Mouse (Mus musculus): ENCODE data around the gene Dab2ip. TPM values are rescaled to one million over a fixed set of nuclear protein-coding genes. Genes with fewer than 3 reads are reported as not detected.

The Dab2ip gene
- polyA plus RNA-seq, 1 experiment from 2014 or later, result 27.0 TPM

- no peak for ATAC-seq
- Histone ChIP-seq H3K9ac (ENCODE audit: low read depth, low read length) (no peak overlapping the region), H3K9me3 (ENCODE audit: control insufficient read depth, low read length) (no peaks in the 10 kb centered on the region), H3K4me2 (ENCODE audit: low read depth, low read length) (no peak overlapping the region), H3K36me3 (ENCODE audit: control insufficient read depth, insufficient read depth, low read length) (no peaks in the 10 kb centered on the region), H3K4me1 (ENCODE audit: control insufficient read depth, insufficient read depth, low read length) (peaks cover 18% of the 10 kb centered on the region), H3K27me3 (replicated peaks; ENCODE audit: control insufficient read depth, insufficient read depth, low read length) (no peaks in the 10 kb centered on the region), H3K27ac (ENCODE audit: low read length) (no peak overlapping the region), H3K4me3 (ENCODE audit: low read length) (no peak overlapping the region)
- 72% methylated on average over 4 of the region's 4 CpGs for WGBS
These were observed 12.7 kb downstream of the Dab2ip start for GRCm38 (mm10) chr2:35570743-35571142.

GRCm38 (mm10) chr2:35574643-35575042 is 16.6 kb downstream of the Dab2ip start:
- H3K9me3 ChIP-seq (ENCODE audit: control insufficient read depth, low read length), result no peaks in the 10 kb centered on the region
- 38% methylated on average over 1 of the region's 1 CpGs for WGBS
- ATAC-seq, result peak; percentile 87

GRCm38 (mm10) chr2:35576675-35577074 is 18.6 kb downstream of the Dab2ip start:
- Histone ChIP-seq H3K36me3 (ENCODE audit: control insufficient read depth, insufficient read depth, low read length) (no peaks in the 10 kb centered on the region), H3K27ac (ENCODE audit: low read length) (no peak overlapping the region), H3K9ac (ENCODE audit: low read depth, low read length) (no peak overlapping the region), H3K4me2 (ENCODE audit: low read depth, low read length) (no peak overlapping the region), H3K4me1 (ENCODE audit: control insufficient read depth, insufficient read depth, low read length) (0 out of 2 replicates have a peak, but pooled peaks cover 3% of the 10 kb centered on the region), H3K4me3 (ENCODE audit: low read length) (no peak overlapping the region), H3K9me3 (ENCODE audit: control insufficient read depth, low read length) (no peaks in the 10 kb centered on the region), H3K27me3 (replicated peaks; ENCODE audit: control insufficient read depth, insufficient read depth, low read length) (no peaks in the 10 kb centered on the region)
- ATAC-seq, result no peak
- 86% methylated on average over 3 of the region's 3 CpGs for WGBS

More at GRCm38 (mm10) chr2:35574643-35575042, 16.6 kb downstream of the Dab2ip start:
- H3K4me2 ChIP-seq (ENCODE audit: low read depth, low read length), result no peak overlapping the region
- no peak overlapping the region for H3K4me3 ChIP-seq (ENCODE audit: low read length)
- H3K36me3 ChIP-seq (ENCODE audit: control insufficient read depth, insufficient read depth, low read length), result no peaks in the 10 kb centered on the region
- H3K9ac ChIP-seq (ENCODE audit: low read depth, low read length), result no peak overlapping the region
- H3K27ac ChIP-seq (ENCODE audit: low read length), result no peak overlapping the region
- H3K4me1 ChIP-seq (ENCODE audit: control insufficient read depth, insufficient read depth, low read length), result no peaks in the 10 kb centered on the region
- no peaks in the 10 kb centered on the region for H3K27me3 ChIP-seq (replicated peaks; ENCODE audit: control insufficient read depth, insufficient read depth, low read length)

- no peak overlapping the region for H3K4me2 ChIP-seq (ENCODE audit: low read depth, low read length)
- no peaks in the 10 kb centered on the region for H3K36me3 ChIP-seq (ENCODE audit: control insufficient read depth, insufficient read depth, low read length)
- H3K4me1 ChIP-seq (ENCODE audit: control insufficient read depth, insufficient read depth, low read length), result peaks cover 22% of the 10 kb centered on the region
- no peak overlapping the region for H3K4me3 ChIP-seq (ENCODE audit: low read length)
- no peak for ATAC-seq
- no peaks in the 10 kb centered on the region for H3K27me3 ChIP-seq (replicated peaks; ENCODE audit: control insufficient read depth, insufficient read depth, low read length)
- no peaks in the 10 kb centered on the region for H3K9me3 ChIP-seq (ENCODE audit: control insufficient read depth, low read length)
- 57% methylated on average over 4 of the region's 4 CpGs for WGBS
- H3K9ac ChIP-seq (ENCODE audit: low read depth, low read length), result no peak overlapping the region
- H3K27ac ChIP-seq (ENCODE audit: low read length), result peak overlapping the region; percentile 11; the same call in 1 of the 2 replicates
These were observed 22.0 kb downstream of the Dab2ip start for GRCm38 (mm10) chr2:35580111-35580510.

- peak; percentile 74 for ATAC-seq
- peak overlapping the region; percentile 62 for H3K4me3 ChIP-seq (ENCODE audit: low read length)
- H3K4me1 ChIP-seq (ENCODE audit: control insufficient read depth, insufficient read depth, low read length), result peaks cover 28% of the 10 kb centered on the region
- no peaks in the 10 kb centered on the region for H3K36me3 ChIP-seq (ENCODE audit: control insufficient read depth, insufficient read depth, low read length)
- no peaks in the 10 kb centered on the region for H3K9me3 ChIP-seq (ENCODE audit: control insufficient read depth, low read length)
- peak overlapping the region; percentile 81 for H3K9ac ChIP-seq (ENCODE audit: low read depth, low read length)
- WGBS, result under 1% methylated on average over 74 of the region's 76 CpGs
- H3K4me2 ChIP-seq (ENCODE audit: low read depth, low read length), result peak overlapping the region; percentile 99
- no peaks in the 10 kb centered on the region for H3K27me3 ChIP-seq (replicated peaks; ENCODE audit: control insufficient read depth, insufficient read depth, low read length)
- peak overlapping the region; percentile 92 for H3K27ac ChIP-seq (ENCODE audit: low read length)
These were observed 23.7 kb downstream of the Dab2ip start for GRCm38 (mm10) chr2:35581501-35582340.

- 1% methylated on average over 37 of the region's 46 CpGs for WGBS
- Histone ChIP-seq H3K4me1 (ENCODE audit: control insufficient read depth, insufficient read depth, low read length) (peaks cover 34% of the 10 kb centered on the region), H3K9me3 (ENCODE audit: control insufficient read depth, low read length) (no peaks in the 10 kb centered on the region), H3K36me3 (ENCODE audit: control insufficient read depth, insufficient read depth, low read length) (no peaks in the 10 kb centered on the region), H3K4me3 (ENCODE audit: low read length) (peak overlapping the region; percentile 62), H3K4me2 (ENCODE audit: low read depth, low read length) (peak overlapping the region; percentile 99), H3K27me3 (replicated peaks; ENCODE audit: control insufficient read depth, insufficient read depth, low read length) (no peaks in the 10 kb centered on the region), H3K27ac (ENCODE audit: low read length) (peak overlapping the region; percentile 92), H3K9ac (ENCODE audit: low read depth, low read length) (peak overlapping the region; percentile 81)
- peak; percentile 51 for ATAC-seq
These were observed 24.4 kb downstream of the Dab2ip start for GRCm38 (mm10) chr2:35582341-35582941.

- Histone ChIP-seq H3K4me2 (ENCODE audit: low read depth, low read length) (peak overlapping the region; percentile 99), H3K4me1 (ENCODE audit: control insufficient read depth, insufficient read depth, low read length) (peaks cover 39% of the 10 kb centered on the region), H3K4me3 (ENCODE audit: low read length) (peak overlapping the region; percentile 62; the same call in 1 of the 2 replicates), H3K36me3 (ENCODE audit: control insufficient read depth, insufficient read depth, low read length) (no peaks in the 10 kb centered on the region), H3K9me3 (ENCODE audit: control insufficient read depth, low read length) (no peaks in the 10 kb centered on the region), H3K27ac (ENCODE audit: low read length) (no peak overlapping the region), H3K9ac (ENCODE audit: low read depth, low read length) (no peak overlapping the region), H3K27me3 (replicated peaks; ENCODE audit: control insufficient read depth, insufficient read depth, low read length) (no peaks in the 10 kb centered on the region)
- ATAC-seq, result peak; percentile 9; the same call in 1 of the 2 replicates
- 50% methylated on average over 5 of the region's 5 CpGs for WGBS
These were observed 25.3 kb downstream of the Dab2ip start for GRCm38 (mm10) chr2:35583406-35583805.

- H3K27me3 ChIP-seq (replicated peaks; ENCODE audit: control insufficient read depth, insufficient read depth, low read length), result no peaks in the 10 kb centered on the region
- 93% methylated on average over 3 of the region's 3 CpGs for WGBS
- ATAC-seq, result no peak
- no peaks in the 10 kb centered on the region for H3K9me3 ChIP-seq (ENCODE audit: control insufficient read depth, low read length)
- peak overlapping the region; percentile 19; the same call in 1 of the 2 replicates for H3K9ac ChIP-seq (ENCODE audit: low read depth, low read length)
- H3K36me3 ChIP-seq (ENCODE audit: control insufficient read depth, insufficient read depth, low read length), result no peaks in the 10 kb centered on the region
- H3K4me2 ChIP-seq (ENCODE audit: low read depth, low read length), result no peak overlapping the region
- no peak overlapping the region for H3K27ac ChIP-seq (ENCODE audit: low read length)
- peaks cover 43% of the 10 kb centered on the region for H3K4me1 ChIP-seq (ENCODE audit: control insufficient read depth, insufficient read depth, low read length)
- H3K4me3 ChIP-seq (ENCODE audit: low read length), result no peak overlapping the region
These were observed 25.9 kb downstream of the Dab2ip start for GRCm38 (mm10) chr2:35584011-35584410.

- H3K4me1 ChIP-seq (ENCODE audit: control insufficient read depth, insufficient read depth, low read length), result peaks cover 39% of the 10 kb centered on the region
- 44% methylated on average over 9 of the region's 9 CpGs for WGBS
These were observed 30.3 kb downstream of the Dab2ip start for GRCm38 (mm10) chr2:35588368-35588767.

More at GRCm38 (mm10) chr2:35588368-35588767, 30.3 kb downstream of the Dab2ip start:
- Histone ChIP-seq H3K36me3 (ENCODE audit: control insufficient read depth, insufficient read depth, low read length) (no peaks in the 10 kb centered on the region), H3K4me3 (ENCODE audit: low read length) (no peak overlapping the region), H3K27me3 (replicated peaks; ENCODE audit: control insufficient read depth, insufficient read depth, low read length) (no peaks in the 10 kb centered on the region), H3K4me2 (ENCODE audit: low read depth, low read length) (no peak overlapping the region), H3K9me3 (ENCODE audit: control insufficient read depth, low read length) (no peaks in the 10 kb centered on the region), H3K9ac (ENCODE audit: low read depth, low read length) (0 out of 2 replicates have a peak overlapping the region, but pooled peaks have one; percentile 1), H3K27ac (ENCODE audit: low read length) (no peak overlapping the region)
- no peak for ATAC-seq
